Mouse (Mus musculus): ENCODE measurements around the gene Chst15.

The Chst15 gene

DNA sequence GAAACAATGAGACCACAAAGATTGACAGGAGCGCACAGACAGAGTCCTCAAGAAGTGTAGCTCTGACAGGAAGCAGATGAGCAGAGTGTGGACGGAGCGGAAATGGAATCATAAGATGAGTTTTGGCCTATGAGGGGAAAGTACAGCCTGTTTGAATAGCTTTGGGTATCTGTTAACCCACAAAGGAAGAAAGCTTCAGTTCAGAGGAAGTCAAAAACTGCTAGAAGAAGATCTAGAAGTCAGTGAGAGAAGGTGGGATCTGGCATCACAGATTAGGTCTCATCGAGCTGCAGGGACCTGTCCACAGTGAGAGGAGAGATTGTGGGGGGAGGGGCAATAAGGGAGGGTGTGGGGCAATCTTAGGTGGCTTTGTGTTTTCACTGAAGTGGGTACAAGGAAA lies 18.3 kb upstream of the Chst15 start:
- DNase-seq: no peak

DNA sequence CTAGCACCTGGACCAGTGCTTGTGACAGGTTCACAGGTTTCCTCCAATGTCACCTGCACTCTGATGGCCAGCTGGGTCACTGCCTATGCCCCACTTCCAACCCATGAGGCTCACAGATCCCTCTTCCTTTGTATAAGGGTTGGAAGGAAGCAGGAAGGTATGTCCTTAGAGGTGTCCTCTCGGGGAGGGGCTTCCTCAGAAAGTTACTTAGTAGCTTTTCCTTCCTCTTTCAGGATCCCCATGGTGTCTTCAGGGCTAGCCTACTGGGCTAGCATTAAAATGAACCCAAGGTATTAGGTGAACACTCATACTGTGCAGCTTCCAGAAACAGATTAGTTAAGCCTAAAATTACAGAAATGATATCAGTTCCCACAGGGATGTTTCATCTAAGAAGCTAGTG lies 16.1 kb upstream of the Chst15 start:
- no peak for DNase-seq

DNA sequence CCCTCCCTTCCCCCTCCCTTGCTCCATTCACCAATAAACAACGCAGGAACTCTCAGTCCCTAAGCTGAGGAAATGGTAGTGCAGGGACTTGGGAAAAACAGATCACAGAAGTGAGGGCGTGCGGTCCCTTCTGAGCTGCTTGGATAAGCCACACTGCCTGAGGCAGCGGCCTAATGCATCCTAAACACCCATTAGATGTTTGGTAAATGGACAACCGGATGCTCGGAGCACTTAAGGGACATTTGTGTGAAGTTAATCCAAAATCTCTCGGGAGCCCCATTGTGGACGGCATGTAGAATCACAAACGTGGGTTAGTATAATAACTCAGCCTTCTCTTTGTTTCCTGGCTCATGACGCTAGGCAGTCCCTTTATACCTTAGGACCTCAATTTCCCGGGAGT lies 15.1 kb upstream of the Chst15 start:
- no peak for DNase-seq

DNA sequence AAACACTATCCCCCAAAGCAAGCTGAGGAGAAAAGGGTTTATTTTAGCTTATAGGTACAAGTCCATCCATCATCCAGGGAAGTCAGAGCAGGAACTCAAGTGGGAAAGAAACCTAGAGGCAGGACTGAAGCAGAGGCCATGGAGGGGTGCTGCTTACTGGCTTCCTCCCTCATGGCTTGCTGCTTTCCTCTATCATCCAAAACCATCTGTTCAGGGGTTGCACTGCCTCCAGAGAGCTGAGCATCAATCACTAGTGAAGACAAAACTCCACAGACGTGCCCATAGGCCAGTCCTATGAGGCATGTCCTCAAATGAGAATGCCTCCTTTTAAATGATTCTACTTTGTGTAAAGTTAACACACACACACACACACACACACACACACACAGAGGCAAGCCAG lies 13.2 kb upstream of the Chst15 start:
- no peak for DNase-seq

DNA sequence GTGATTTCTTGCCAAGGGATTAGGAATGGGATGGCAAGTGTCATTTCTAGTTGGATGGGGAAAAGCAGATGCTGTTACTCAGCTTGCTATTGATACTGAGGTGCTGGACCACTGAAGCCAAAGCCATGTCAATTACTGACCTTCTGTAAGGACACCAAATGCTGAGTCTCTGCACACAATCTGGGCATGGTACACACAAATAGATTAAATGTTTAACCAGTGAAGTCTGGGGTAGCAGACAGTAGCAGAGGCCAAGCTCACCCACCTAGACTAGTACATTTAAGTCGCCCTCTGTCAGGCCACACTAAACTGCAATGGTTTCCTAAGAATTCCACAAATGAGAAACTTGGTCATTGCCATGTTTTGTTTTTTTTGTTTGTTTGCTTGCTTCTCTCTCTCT lies 11.6 kb upstream of the Chst15 start:
- no peak for DNase-seq

DNA sequence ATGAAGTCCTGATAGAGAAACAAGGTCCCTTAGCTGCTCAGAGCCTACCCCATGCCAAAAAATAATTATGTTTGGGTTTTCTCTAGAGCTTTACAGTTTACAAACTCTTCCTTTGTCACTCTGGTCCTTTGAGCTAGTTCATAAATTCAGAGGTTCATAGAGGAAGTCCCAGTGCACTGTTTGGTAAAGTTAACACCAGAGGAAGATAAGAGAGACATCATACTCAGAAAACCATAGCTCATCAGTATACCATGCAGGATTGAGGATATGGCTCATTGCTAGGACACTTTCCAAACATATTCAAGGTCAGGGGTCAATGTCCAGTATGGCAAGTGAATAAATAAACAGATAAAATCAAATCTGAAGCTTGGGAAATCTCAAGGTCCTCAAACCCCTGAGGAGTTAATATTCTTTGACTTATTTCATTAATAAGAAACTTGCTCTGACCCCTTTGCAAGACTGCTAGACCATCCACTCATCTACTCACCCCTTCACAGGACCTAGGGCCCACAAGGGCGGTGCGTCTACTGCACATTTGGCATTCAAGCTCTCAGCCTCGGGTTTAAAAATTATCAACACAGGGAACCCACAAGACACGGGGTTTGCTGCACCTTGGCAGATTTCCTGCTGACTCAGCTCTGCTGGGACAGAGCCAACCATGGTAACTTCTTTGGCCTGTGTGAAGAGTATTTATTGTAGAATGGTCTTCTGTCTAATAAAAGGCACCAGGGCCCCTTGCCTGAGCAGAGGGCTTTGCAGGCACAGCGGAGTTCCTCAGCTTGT lies 8.7 kb upstream of the Chst15 start:
- DNase-seq: peak; percentile 69 to 72

DNA sequence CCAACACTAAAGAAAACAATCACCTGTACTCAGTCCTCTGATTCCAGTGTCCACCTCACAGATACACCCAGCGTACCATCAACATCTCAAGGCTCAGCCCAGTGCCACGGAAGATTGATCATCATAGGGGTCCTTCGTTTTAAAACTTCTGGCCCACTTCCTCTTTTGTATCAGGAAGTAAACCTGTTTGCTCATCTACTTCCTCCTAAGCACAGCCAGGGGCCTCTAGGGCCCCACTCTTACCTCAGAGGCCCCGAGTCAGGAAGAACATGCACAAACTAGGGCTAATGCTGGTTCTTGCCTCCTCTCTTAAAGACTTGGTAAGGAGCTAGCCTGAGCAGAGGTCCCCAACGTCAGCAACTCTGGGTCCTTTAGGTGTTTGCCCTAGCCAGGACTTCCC lies 6.4 kb upstream of the Chst15 start:
- no peak for DNase-seq

DNA sequence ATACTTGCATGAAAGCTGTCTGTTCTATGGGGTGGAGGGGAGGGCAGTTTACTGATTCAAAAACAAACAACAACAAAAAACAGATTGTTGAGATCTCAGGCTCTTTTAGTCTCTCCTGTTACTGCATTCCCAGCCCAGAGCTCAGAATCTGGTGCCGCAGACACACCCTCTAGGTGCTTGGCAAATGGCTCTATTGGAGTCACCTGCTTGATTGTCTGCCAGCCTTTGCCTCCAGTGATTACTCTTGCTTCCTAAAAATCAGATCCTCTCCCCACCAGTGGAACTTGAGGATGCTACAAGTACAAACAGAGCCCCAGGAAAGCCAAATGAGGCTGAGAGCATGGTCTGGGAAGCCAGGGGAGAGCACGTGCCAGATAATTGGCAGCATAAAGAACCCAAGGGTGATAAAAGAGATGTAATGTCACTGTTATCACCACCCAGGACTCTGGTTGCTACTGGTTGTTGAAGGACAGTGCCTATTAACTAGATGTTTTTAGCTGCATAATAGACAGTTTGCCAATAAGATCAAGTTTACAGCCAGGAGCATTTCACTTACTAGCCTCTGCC lies 4.4 kb upstream of the Chst15 start:
- peak in 1 of 2 experiments; percentile 20 for DNase-seq

DNA sequence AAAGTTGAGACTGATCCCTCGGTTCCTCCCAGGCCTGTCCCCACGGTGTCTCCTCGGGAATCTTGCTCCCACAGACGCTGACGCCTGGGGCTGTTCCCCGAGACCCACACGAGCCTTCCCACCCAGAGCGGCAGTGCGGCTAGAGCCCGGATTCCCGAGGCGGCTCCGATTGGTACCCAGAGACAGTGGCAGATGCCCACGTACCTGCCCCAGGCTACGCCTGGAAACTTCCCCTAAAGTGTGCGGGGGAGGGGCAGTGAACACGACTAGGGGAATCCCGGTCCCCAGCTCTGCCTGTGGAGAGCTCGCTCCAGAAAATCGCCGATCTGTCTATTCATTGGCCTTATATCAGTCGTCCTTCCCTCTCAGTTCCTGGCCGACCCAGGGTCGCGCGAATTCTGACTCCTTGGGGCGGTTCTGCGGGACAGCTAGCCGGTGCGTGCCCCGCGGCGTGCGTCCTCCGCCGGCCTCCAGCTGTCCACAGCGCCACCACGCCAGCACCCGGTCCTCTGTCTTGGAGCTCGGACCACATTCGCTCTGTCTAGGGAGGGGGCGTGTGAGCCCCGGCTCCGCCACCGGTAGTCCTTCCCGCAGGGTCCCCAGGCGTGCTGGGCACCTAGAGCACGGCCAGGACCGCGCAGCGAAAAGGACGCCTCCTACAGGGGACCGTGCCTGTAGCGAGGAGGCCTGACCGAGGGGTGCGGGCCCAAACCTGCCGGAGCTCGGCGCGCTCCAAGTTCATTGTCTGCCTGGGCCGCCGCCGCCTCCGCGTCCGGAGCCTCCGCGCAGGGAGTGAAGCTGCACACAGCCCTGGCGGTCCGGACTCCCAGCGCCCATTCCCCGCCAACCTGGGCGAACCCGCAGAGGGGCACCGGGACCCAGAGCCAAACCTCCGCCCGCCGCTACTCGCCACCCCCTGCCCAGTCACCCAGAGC lies 660 bp downstream of the Chst15 start:
- peak; percentile 75 to 78 for DNase-seq

DNA sequence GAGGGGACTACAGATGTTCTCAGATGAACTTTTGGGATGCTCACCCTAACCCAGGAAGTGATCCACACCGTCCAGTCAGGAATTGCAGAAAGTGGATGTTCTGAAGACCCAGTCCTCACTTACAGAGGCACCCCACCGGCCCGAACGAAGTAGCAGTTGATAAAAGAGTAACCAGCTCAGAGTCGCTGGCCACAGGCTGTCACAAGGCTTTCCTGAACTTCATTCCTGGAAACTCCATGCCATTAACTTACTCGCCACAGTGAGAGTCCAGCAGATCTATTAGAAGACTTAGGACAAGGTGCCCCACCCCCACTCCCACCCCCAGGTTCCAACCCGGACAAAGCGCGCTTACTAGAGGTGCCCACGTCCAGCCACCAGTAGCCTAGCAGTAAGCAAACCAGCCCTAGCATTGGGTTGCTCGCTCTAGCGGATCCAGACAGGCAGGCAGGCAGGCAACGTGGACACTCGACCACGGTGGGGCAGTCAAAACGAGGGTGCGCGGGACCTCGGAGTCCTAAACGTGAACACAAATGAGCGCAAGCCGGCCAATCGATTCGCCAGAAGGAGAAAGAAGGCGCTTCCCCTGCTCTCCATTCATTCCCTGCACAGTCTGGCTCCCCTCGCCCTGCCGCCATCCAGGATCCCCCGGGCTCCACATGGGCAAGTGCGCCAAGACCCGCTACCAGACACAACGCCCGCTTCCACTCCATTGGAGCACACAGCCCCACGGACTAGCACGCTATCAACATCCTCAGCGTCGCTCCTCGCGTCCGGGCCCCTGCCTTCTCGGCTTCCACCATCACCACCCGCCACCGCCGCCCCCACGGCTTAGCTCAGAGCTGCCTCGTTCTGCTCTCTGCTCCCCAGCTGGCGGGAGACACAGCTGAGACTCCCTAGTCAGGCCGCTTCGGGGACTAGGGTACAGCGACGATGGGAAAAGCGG lies 1.6 kb downstream of the Chst15 start:
- DNase-seq: peak; percentile 91 to 93

DNA sequence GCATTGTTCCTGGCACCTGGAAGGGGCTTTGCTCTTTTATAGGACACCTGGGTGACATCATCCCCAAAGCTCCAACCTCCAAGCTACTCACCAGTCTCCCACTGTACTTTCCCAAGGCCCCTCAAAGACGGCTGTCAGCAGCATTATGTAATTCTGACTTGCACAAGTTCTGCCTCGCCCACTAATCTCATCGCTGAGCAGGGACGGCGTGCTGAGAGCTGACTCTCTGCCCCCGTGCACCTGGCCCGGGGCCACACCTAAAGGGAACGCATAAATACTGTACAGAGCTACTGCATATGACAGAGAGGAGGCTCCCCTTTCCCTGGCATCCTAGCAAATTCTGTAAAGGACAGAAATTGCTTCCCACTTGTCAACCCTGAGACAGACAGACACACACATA lies 4.6 kb downstream of the Chst15 start:
- DNase-seq: peak; percentile 43 to 63

DNA sequence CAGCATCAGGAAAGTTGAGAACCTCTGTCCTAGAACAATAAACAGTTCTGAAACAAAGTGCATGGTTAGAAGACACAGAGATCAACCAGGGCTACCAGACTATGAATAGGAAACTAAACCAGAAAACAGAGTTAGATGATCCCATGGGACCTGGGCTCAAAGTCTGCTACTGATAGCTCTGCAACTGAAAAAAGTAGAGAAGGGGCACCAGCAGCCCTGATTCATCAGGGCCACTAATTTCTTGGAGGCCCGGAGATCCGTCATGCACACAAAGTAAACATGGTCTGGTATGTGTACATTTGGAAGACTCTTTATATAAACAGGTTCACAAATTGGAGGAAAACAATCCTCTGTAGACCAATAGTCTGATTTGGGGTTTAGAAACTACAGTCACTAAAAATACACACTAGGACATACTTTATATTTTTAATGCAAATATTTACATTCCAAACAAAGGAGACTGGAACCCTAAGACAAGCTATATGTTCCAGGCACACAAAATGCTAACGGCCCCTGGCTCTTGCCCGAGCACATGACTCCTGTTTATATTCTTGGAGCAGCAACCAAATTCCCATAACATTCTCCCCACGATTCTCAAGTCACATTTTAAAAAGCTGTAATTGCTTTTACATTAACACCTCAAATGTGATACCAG lies 8.4 kb downstream of the Chst15 start:
- no peak for DNase-seq

DNA sequence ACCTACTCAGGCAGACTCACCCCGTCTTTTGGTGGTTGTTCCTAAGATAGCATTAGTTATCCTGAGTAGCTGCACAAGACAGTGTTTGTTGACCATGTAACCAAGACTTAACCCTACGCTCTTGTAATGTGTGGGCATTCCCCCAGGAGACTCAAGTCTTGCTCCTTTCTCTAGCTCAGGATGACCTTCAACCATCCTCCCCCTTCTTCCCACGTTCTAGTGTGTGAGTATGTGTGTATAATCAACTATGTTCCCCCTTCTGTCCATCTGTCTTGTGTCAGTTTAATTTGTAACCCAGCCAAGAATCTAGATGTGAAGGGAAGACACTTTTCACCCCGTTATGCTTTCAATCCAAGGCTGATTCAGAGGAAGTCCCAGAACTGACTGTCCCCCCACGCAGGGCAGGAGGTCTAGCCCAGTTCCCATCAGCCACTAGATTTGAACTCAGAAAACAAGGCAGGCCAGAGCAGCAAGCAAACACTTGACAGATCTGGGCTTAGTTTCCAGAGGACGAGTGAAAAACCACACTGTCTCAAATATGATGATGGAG lies 9.2 kb downstream of the Chst15 start:
- DNase-seq: no peak

DNA sequence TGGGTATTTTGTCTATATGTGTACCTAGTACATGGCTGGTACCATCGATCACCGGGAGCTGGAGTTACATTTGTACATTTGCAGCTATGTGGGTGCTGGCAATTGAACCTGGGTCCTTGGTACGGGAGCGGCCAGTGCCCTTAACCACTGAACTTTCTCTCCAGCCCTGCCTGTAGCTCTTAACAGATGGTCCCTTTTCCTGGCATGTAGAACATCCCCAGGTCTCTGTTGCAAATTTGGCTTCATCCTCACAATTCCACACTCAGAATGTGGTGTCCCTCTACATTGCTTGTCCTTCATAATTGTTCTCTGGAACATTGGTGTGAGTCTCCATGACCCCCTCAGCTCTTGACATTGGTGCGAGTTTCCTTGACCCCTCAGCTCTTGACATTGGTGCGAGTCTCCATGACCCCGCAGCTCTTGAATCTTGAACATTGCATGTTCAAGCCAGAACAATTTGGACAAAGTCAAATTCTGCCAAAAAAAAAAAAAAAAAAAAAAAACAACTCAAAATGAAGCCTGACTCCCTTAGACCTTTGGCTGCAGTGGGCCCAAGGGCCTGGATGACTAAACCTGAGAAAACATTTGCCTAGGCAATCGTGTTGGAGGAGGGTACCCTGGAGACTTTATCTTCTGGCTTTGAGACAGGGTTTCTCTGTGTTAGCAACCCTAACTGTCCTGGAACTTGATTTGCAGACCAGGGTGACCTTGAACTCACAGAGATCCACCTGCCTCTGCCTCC lies 10.2 kb downstream of the Chst15 start:
- no peak for DNase-seq

DNA sequence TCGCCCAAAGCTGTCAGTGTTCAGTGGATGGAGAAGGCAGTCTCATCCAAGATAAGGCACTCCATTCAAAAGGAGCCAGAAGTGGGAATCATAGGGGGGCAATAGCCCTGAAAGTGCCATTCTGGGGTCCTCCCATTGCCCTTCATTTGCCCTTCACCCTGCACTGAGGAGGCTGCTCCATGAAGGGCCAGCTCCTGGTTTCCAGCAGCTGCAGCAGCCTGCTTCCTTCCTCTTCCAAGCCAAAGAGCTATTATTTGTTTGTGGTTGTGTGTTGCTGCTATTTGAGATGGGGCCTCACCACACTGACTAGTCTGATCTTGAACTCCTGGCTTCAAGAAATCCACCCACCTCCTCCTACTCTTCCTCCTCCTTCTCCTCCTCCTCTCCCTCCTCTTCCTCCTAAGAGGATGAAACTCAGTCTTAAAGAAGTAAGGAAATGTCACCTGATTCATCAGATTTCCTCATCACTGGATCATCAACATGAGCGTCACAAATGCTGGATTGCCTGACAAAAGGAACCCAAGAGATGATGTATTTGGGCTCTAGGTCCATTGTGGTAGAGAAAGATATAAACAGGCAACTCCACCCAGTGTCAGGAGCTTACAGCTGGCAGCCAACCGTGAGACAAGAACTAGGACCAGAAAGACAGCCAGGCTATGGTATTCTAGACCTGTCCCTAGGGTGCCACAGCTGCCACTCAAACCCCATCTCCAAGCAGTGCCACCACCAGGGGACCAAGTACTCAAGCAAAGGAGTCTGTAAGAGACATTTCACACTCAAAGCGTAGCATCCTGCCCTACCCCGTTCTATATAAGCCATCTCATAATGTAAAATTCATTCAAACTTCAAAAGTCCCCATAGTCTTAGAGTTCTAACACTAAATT lies 11.3 kb downstream of the Chst15 start:
- DNase-seq: no peak

DNA sequence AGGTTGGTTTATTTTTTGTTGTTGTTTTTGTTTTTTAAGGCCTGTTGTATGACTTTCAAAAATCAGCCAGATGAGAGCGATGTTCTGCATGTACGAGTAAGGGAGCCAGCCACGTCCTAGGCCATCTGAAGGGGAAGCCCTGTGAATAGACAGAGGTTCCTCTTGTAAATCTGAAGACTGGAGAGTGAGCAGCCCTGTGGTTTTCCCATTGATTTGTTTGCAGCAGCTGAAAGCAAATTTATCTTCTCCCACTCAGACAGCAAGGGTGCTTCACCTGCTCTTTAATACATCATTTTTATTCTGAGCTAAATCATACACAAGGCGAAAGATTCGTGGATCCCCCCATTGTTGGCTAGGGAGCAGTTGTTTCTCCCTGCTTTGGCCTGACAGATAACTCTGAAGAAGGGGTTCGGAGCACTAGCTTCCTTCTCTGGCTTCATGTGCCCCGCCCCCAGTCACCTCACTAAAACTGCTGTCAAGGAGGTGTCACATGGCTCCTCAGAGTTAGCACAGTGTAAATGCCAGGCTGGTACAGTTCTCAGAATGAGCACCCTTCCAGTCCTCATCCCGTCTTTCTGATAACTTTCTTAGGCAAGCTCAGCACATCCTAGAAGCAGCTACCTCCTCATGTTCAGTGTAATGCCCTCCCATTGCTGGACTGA lies 12.5 kb downstream of the Chst15 start:
- no peak for DNase-seq

DNA sequence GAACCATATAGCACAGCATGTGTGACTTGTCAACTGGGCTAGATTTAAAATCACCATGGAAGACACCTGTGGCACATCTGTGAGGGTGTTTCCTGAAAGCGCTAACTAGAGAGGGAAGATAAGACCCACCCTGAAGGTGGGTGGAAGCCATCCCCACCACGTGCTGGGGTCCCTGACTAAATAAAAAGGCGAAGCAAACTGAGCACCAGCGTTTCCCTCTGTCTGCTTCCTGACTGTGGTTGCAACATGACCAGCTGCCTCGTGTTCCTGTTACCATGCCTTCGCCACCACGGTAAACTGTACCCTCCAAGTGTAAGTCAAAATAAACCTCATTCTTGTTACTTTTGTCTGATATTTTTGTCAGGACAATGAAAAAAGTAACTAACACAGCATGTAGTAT lies 13.0 kb downstream of the Chst15 start:
- no peak for DNase-seq

DNA sequence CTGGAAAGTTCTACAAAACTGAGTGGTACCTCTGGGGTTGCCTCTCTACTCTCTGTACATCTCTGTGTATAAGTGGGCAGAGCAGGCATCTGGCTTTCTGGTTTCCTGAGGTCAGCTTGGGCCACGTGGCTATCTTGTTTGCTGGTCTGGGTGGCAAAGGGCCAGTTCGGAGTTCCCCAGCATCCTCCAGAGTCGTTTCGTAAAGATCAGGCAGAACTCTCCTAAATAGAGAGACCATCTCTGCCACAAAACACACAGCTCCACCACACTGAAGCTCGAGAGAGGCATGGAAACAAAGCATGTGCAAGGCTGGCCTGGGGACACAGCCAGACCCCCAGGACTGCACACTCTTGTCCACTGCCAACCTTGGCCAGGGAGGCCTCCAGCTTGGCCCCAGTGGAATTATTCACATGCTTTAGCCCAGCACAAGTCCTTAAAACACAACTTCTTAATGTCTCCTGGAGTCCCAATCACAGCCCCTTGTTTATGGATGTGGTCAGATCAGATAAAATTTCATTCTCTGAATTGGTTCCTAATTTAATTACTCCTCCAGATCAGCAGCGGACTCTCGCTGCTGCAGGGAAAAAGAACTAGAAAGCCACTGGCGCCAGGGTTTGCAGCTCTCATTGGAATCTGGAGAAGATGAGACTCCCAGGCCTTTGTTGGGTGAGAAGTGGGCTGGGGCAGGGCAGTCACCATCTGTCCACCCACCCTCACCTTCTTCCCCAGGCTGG lies 14.4 kb downstream of the Chst15 start:
- DNase-seq: peak; percentile 49 to 50

Measured in cerebellum, postnatal 10 days (tissue).